Mouse (Mus musculus) limb, embryonic 10.5 days (tissue): ENCODE results near the gene Gpatch3. TPM values are rescaled to one million over a fixed set of nuclear protein-coding genes. Genes with fewer than 3 reads are reported as not detected.

ENCODE experiments used
- DNase-seq: peaks from one replicate; pipeline ENCODE4 v3.0.0-alpha.2; 2017; ENCODE audit warnings: low spot score
- H3K27ac ChIP-seq: fragments of 300-500 bp; sonication (generic); 2 replicates; pipeline ENCODE4 v1.5.1; 2016; ENCODE audit warnings: mild to moderate bottlenecking
- H3K27me3 ChIP-seq: fragments of 300-500 bp; sonication (generic); 2 replicates; pipeline ENCODE4 v1.6.1; 2016; ENCODE audit warnings: low read depth, mild to moderate bottlenecking; ENCODE audit not compliant: poor library complexity, severe bottlenecking
- H3K36me3 ChIP-seq: fragments of 300-500 bp; sonication (generic); 2 replicates; pipeline ENCODE4 v1.6.1; 2016; ENCODE audit warnings: mild to moderate bottlenecking, moderate library complexity
- H3K4me1 ChIP-seq: fragments of 300-500 bp; sonication (generic); 2 replicates; pipeline ENCODE4 v1.6.1; 2016
- H3K4me3 ChIP-seq: fragments of 300-500 bp; sonication (generic); 2 replicates; pipeline ENCODE4 v1.5.1; 2016; ENCODE audit warnings: mild to moderate bottlenecking, moderate library complexity
- H3K9me3 ChIP-seq: fragments of 300-500 bp; sonication (generic); replicated peaks from 2 replicates; pipeline ENCODE4 v1.6.1; 2016; ENCODE audit warnings: mild to moderate bottlenecking
- WGBS: fragments of 180-500 bp; shearing (Covaris S2); methylation state at CpG from one replicate; pipeline ENCODE4 v1.1.7; 2016; 5-methylcytosine and 5-hydroxymethylcytosine counted together
- polyA plus RNA-seq: library from polyadenylated mRNA; unstranded; fragments of >200 nt; fragmentation: Nextera tagmentation; extraction: Ambion mirVana; gene quantifications from 2 replicates; pipeline ENCODE4 v1.2.1, GENCODE M21; 2016

Gene Gpatch3
- polyA plus RNA-seq, 1 experiment from 2014 or later = 12.9 TPM

GRCm38 (mm10) chr4:133614274-133614761, 39.8 kb downstream of the Gpatch3 start:
- Histone ChIP-seq H3K27me3 (no peaks in the 10 kb centered on the region), H3K27ac (no peak overlapping the region), H3K9me3 (no peaks in the 10 kb centered on the region), H3K4me3 (no peak overlapping the region), H3K36me3 (peaks cover 86% of the 10 kb centered on the region), H3K4me1 (no peaks in the 10 kb centered on the region)
- 91% methylated on average over 8 of the region's 8 CpGs for WGBS
- no peak for DNase-seq

GRCm38 (mm10) chr4:133615416-133615815, 40.9 kb downstream of the Gpatch3 start:
- no peaks in the 10 kb centered on the region for H3K9me3 ChIP-seq
- DNase-seq = no peak
- WGBS = 80% methylated on average over 10 of the region's 10 CpGs
- no peaks in the 10 kb centered on the region for H3K27me3 ChIP-seq
- no peaks in the 10 kb centered on the region for H3K4me1 ChIP-seq
- no peak overlapping the region for H3K27ac ChIP-seq
- peaks cover 90% of the 10 kb centered on the region for H3K36me3 ChIP-seq
- no peak overlapping the region for H3K4me3 ChIP-seq

GRCm38 (mm10) chr4:133617936-133618335, 43.4 kb downstream of the Gpatch3 start:
- Histone ChIP-seq H3K27me3 (no peaks in the 10 kb centered on the region), H3K27ac (no peak overlapping the region), H3K36me3 (peaks cover 86% of the 10 kb centered on the region), H3K4me1 (no peaks in the 10 kb centered on the region), H3K9me3 (no peaks in the 10 kb centered on the region), H3K4me3 (no peak overlapping the region)
- WGBS = 98% methylated on average over 11 of the region's 11 CpGs
- DNase-seq = no peak

GRCm38 (mm10) chr4:133619473-133620136, 45.1 kb downstream of the Gpatch3 start:
- H3K4me1 ChIP-seq = no peaks in the 10 kb centered on the region
- 72% methylated on average over 4 of the region's 4 CpGs for WGBS
- H3K27me3 ChIP-seq = no peaks in the 10 kb centered on the region
- no peaks in the 10 kb centered on the region for H3K9me3 ChIP-seq
- H3K4me3 ChIP-seq = no peak overlapping the region
- peaks cover 80% of the 10 kb centered on the region for H3K36me3 ChIP-seq
- H3K27ac ChIP-seq = no peak overlapping the region
- DNase-seq = no peak

- H3K36me3 ChIP-seq = peaks cover 80% of the 10 kb centered on the region
- no peak for DNase-seq
- H3K27me3 ChIP-seq = no peaks in the 10 kb centered on the region
- H3K9me3 ChIP-seq = no peaks in the 10 kb centered on the region
- no peak overlapping the region for H3K4me3 ChIP-seq
- no peak overlapping the region for H3K27ac ChIP-seq
- H3K4me1 ChIP-seq = no peaks in the 10 kb centered on the region
- WGBS = 88% methylated on average over 8 of the region's 8 CpGs
Observed at GRCm38 (mm10) chr4:133620668-133621067, 46.1 kb downstream of the Gpatch3 start.

- no peak for DNase-seq
- no peaks in the 10 kb centered on the region for H3K9me3 ChIP-seq
- no peak overlapping the region for H3K27ac ChIP-seq
- no peaks in the 10 kb centered on the region for H3K27me3 ChIP-seq
- 86% methylated on average over 11 of the region's 11 CpGs for WGBS
- H3K4me3 ChIP-seq = no peak overlapping the region
- peaks cover 12% of the 10 kb centered on the region; the same call in 1 of the 2 replicates for H3K4me1 ChIP-seq
- peaks cover 83% of the 10 kb centered on the region for H3K36me3 ChIP-seq
Observed at GRCm38 (mm10) chr4:133622161-133622695, 47.7 kb downstream of the Gpatch3 start.

GRCm38 (mm10) chr4:133624830-133625229, 50.3 kb downstream of the Gpatch3 start:
- H3K4me3 ChIP-seq = no peak overlapping the region
- no peaks in the 10 kb centered on the region for H3K9me3 ChIP-seq
- WGBS = 87% methylated on average over 7 of the region's 7 CpGs
- no peak overlapping the region for H3K27ac ChIP-seq
- DNase-seq = no peak
- no peaks in the 10 kb centered on the region for H3K27me3 ChIP-seq
- H3K36me3 ChIP-seq = peaks cover 64% of the 10 kb centered on the region
- peaks cover 20% of the 10 kb centered on the region for H3K4me1 ChIP-seq

GRCm38 (mm10) chr4:133625621-133626071, 51.1 kb downstream of the Gpatch3 start:
- no peaks in the 10 kb centered on the region for H3K27me3 ChIP-seq
- H3K4me1 ChIP-seq = peaks cover 25% of the 10 kb centered on the region
- WGBS = 77% methylated on average over 11 of the region's 11 CpGs
- no peak overlapping the region for H3K4me3 ChIP-seq
- peak overlapping the region; percentile 47; the same call in 1 of the 2 replicates for H3K27ac ChIP-seq
- H3K9me3 ChIP-seq = no peaks in the 10 kb centered on the region
- DNase-seq = no peak
- peaks cover 55% of the 10 kb centered on the region for H3K36me3 ChIP-seq

GRCm38 (mm10) chr4:133626221-133626620, 51.7 kb downstream of the Gpatch3 start:
- peaks cover 50% of the 10 kb centered on the region for H3K36me3 ChIP-seq
- no peak overlapping the region for H3K4me3 ChIP-seq
- WGBS = 54% methylated on average over 5 of the region's 5 CpGs
- DNase-seq = no peak
- no peaks in the 10 kb centered on the region for H3K9me3 ChIP-seq
- peak overlapping the region; percentile 47; the same call in 1 of the 2 replicates for H3K27ac ChIP-seq
- peaks cover 30% of the 10 kb centered on the region for H3K4me1 ChIP-seq
- H3K27me3 ChIP-seq = no peaks in the 10 kb centered on the region

GRCm38 (mm10) chr4:133626621-133627020, 52.1 kb downstream of the Gpatch3 start:
- 92% methylated on average over 9 of the region's 9 CpGs for WGBS
- peaks cover 47% of the 10 kb centered on the region for H3K36me3 ChIP-seq

GRCm38 (mm10) chr4:133627039-133627438, 52.5 kb downstream of the Gpatch3 start:
- no peak for DNase-seq
- Histone ChIP-seq H3K27me3 (no peaks in the 10 kb centered on the region), H3K27ac (no peak overlapping the region), H3K36me3 (peaks cover 44% of the 10 kb centered on the region), H3K4me1 (peaks cover 39% of the 10 kb centered on the region), H3K4me3 (no peak overlapping the region), H3K9me3 (no peaks in the 10 kb centered on the region)
- WGBS = 92% methylated on average over 14 of the region's 14 CpGs

More at GRCm38 (mm10) chr4:133626621-133627020, 52.1 kb downstream of the Gpatch3 start:
- Histone ChIP-seq H3K27ac (no peak overlapping the region), H3K4me3 (no peak overlapping the region), H3K9me3 (no peaks in the 10 kb centered on the region), H3K4me1 (peaks cover 34% of the 10 kb centered on the region), H3K27me3 (no peaks in the 10 kb centered on the region)
- no peak for DNase-seq

- Histone ChIP-seq H3K27ac (no peak overlapping the region), H3K9me3 (no peaks in the 10 kb centered on the region), H3K27me3 (no peaks in the 10 kb centered on the region), H3K36me3 (peaks cover 36% of the 10 kb centered on the region), H3K4me1 (peaks cover 49% of the 10 kb centered on the region), H3K4me3 (no peak overlapping the region)
- DNase-seq = no peak
- WGBS = 77% methylated on average over 2 of the region's 2 CpGs
Observed at GRCm38 (mm10) chr4:133628517-133628916, 54.0 kb downstream of the Gpatch3 start.

GRCm38 (mm10) chr4:133629191-133629590, 54.6 kb downstream of the Gpatch3 start:
- H3K4me3 ChIP-seq = no peak overlapping the region
- no peaks in the 10 kb centered on the region for H3K9me3 ChIP-seq
- H3K27ac ChIP-seq = no peak overlapping the region
- DNase-seq = no peak
- no peaks in the 10 kb centered on the region for H3K27me3 ChIP-seq
- peaks cover 30% of the 10 kb centered on the region for H3K36me3 ChIP-seq
- peaks cover 54% of the 10 kb centered on the region for H3K4me1 ChIP-seq
- 89% methylated on average over 7 of the region's 7 CpGs for WGBS
